Mouse (Mus musculus): Measurements from ENCODE around the gene Foxred1. TPM values are rescaled to one million over a fixed set of nuclear protein-coding genes. Genes with fewer than 3 reads are reported as not detected.

The Foxred1 gene
- total and polyA plus RNA-seq, 3 experiments = 39.0 to 42.4 TPM; not detected in 1

- Histone ChIP-seq H3K4me1 (ENCODE audit: control insufficient read depth in 1 of 2, insufficient read depth in 2 of 2, low read length in 2 of 2) (no peaks in the 10 kb centered on the region), H3K27ac (ENCODE audit: control insufficient read depth, low read depth, low read length) (no peak overlapping the region), H3K9me3 (replicated peaks; ENCODE audit: insufficient read depth, low read length) (no peaks in the 10 kb centered on the region), H3K27me3 (ENCODE audit: control insufficient read depth in 1 of 2, insufficient read depth in 2 of 2, low read length in 2 of 2) (no peaks in the 10 kb centered on the region), H3K79me2 (ENCODE audit: control insufficient read depth, insufficient read depth, low read length, poor library complexity) (no peaks in the 10 kb centered on the region), H3K4me3 (ENCODE audit: control insufficient read depth in 1 of 2, insufficient read depth in 1 of 2, low read depth in 2 of 2, low read length in 2 of 2) (no peak overlapping the region), H3K9ac (ENCODE audit: control insufficient read depth, low read depth, low read length, poor library complexity, severe bottlenecking) (no peak overlapping the region), H3K36me3 (ENCODE audit: control insufficient read depth in 1 of 2, insufficient read depth in 2 of 2, low read length in 2 of 2) (peaks cover 0 to 5% of the 10 kb centered on the region in 2 experiments; a peak in 2 of 4 replicates)
- DNase-seq (ENCODE audit: low read depth, low spot score) = no peak
- no peak for TF ChIP-seq MXI1 (IDR thresholded peaks at IDR 0.05; ENCODE audit: low read depth, low read length)
These were observed 43.8 kb downstream of the Foxred1 start for GRCm38 (mm10) chr9:35166798-35167635.

DNA sequence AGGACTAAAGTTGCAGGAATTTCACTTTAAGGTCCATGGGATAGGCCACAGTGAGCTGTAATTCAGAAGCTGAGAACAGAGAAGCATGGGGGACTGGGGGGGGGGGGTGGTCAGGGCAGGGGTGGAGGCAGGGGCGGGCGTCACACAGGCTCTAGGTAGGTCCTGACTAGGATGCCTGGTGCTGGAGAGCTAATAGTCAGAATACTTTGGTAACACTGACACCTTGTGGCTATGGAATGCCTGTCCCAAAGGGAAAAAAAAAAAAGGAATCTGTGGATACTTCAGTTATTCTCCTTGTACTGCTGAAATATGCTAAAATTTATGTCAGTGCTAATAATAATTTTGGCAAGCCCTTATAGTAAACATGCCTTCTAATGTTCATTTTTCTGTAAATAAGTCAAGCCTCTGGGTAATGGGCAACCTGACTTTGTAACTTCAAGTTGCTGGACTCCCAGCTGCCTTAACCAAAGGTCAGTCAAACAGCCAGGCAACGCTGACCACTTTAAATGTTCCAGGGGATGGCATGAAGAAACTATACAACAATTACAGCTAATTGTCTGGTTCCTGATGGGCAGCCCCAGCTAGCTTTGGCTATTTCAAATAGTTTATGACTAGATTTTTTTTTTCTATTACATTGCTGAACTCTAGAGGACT is 44.6 kb downstream of the Foxred1 start:
- no peaks in the 10 kb centered on the region for H3K4me1 ChIP-seq (ENCODE audit: control insufficient read depth in 1 of 2, insufficient read depth in 2 of 2, low read length in 2 of 2)
- no peaks in the 10 kb centered on the region for H3K27me3 ChIP-seq (ENCODE audit: control insufficient read depth in 1 of 2, insufficient read depth in 2 of 2, low read length in 2 of 2)
- H3K4me3 ChIP-seq (ENCODE audit: control insufficient read depth in 1 of 2, insufficient read depth in 1 of 2, low read depth in 2 of 2, low read length in 2 of 2) = no peak overlapping the region
- TF ChIP-seq MYB (IDR thresholded peaks at IDR 0.05; ENCODE audit: low read depth, low read length) = no peak
- TF ChIP-seq CHD2 (IDR thresholded peaks at IDR 0.05; ENCODE audit: low read length) = no peak
- peak; percentile 55 for TF ChIP-seq ZNF384 (IDR thresholded peaks at IDR 0.05; ENCODE audit: low read depth, low read length)
- no peak for TF ChIP-seq POLR2AphosphoS2 (IDR thresholded peaks at IDR 0.05; ENCODE audit: low read length)
- no peak for TF ChIP-seq MXI1 (IDR thresholded peaks at IDR 0.05; ENCODE audit: low read depth, low read length)
- peak in 2 of 3 experiments; percentile 17 to 53; a peak in 2 of 6 replicates for TF ChIP-seq CTCF (IDR thresholded peaks at IDR 0.05 in 2 of 3, conservative IDR thresholded peaks at IDR 0.05 in 1 of 3; ENCODE audit: control insufficient read depth in 1 of 3, insufficient read depth in 1 of 3, low read depth in 2 of 3, low read length in 3 of 3, poor library complexity in 1 of 3, severe bottlenecking in 1 of 3)
- TF ChIP-seq ZC3H11A (IDR thresholded peaks at IDR 0.05; ENCODE audit: low read depth, low read length) = peak; percentile 40
- no peak for TF ChIP-seq GABPA (IDR thresholded peaks at IDR 0.05; ENCODE audit: low read depth, low read length)
- no peak for TF ChIP-seq MAZ (IDR thresholded peaks at IDR 0.05; ENCODE audit: low read depth, low read length)
- TF ChIP-seq MAX (IDR thresholded peaks at IDR 0.05; ENCODE audit: low read length) = no peak
- no peak for TF ChIP-seq RCOR1 (IDR thresholded peaks at IDR 0.05; ENCODE audit: low read depth, low read length)
- peak; percentile 61 for TF ChIP-seq RAD21 (IDR thresholded peaks at IDR 0.05; ENCODE audit: low read depth, low read length)
- TF ChIP-seq ZMIZ1 (IDR thresholded peaks at IDR 0.05; ENCODE audit: low read depth, low read length) = no peak
- peak; percentile 52 for TF ChIP-seq SMC3 (IDR thresholded peaks at IDR 0.05; ENCODE audit: low read depth, low read length)
- no peak for TF ChIP-seq MEF2A (IDR thresholded peaks at IDR 0.05; ENCODE audit: extremely low read depth, insufficient replicate concordance, low read depth, low read length, poor library complexity, severe bottlenecking)
- TF ChIP-seq ZKSCAN1 (IDR thresholded peaks at IDR 0.05; ENCODE audit: low read depth, low read length) = no peak
- no peaks in the 10 kb centered on the region for H3K79me2 ChIP-seq (ENCODE audit: control insufficient read depth, insufficient read depth, low read length, poor library complexity)
- H3K9ac ChIP-seq (ENCODE audit: control insufficient read depth, low read depth, low read length, poor library complexity, severe bottlenecking) = no peak overlapping the region
- no peak overlapping the region for H3K27ac ChIP-seq (ENCODE audit: control insufficient read depth, low read depth, low read length)
- DNase-seq (ENCODE audit: low read depth, low spot score) = peak; percentile 27
- H3K36me3 ChIP-seq (ENCODE audit: control insufficient read depth in 1 of 2, insufficient read depth in 2 of 2, low read length in 2 of 2) = peaks cover 0 to 5% of the 10 kb centered on the region in 2 experiments; a peak in 2 of 4 replicates
- H3K9me3 ChIP-seq (replicated peaks; ENCODE audit: insufficient read depth, low read length) = no peaks in the 10 kb centered on the region
